Mouse (Mus musculus) right cerebral cortex, postnatal 10 days (tissue): Measurements from ENCODE around the gene Kctd21.

Experiments used
- DNase-seq, 2 experiments: peaks; one replicate each; pipeline ENCODE4 v3.0.0; 2021; ENCODE audit warnings: low spot score in 2 of 2

The Kctd21 gene

DNA sequence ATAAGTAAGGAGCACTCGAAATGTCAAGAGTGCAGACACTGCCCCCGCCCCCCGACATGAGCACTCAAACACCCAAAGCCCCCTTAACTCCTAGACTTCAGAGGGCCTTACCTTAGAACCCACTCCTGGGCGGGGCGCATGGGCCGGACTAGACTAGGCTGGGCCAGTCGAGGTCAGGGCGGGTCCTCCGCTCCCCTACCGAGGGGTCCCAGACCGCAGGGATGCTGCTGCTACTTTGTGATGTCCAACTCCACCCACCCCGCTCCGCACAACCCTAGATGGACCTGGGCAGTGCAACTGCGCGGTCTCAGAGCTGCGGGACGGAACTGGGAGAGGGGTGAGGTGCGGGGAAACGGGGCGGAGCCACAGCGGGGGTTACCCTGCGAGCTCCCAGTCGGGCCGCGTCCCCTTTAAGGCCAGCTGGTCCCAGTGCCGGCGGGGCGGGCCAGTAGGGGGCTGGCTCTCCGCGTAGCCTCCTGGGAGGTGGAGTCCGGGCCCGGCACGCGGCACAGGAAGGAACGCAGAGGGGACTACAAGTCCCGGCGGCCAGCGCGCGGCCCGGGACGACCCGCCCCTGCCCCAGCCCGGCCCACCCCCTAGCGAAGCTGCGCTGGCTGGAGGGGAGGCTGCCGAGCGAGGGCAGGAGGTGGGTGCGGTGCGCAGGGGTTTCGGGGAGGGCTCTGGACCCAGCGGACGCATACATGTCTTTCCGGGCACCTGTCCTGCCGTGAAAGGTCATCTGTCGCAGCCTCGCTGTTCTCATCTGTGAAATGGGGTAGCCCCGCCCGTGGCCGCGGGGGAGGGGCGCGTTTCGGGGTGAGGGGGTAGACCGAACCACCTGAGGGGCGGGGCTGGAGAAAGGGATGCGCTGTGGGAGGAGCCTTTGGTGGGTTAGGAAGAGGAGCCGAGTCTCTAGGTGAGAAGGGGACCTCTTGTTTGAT, at the start of gene Kctd21, which contains the start of gene Usp35:
TSS of gene Kctd21 (plus strand) at position 602 of the 941 bp plus-strand sequence.
TSS of gene Usp35 (minus strand) at position 295 of the 941 bp plus-strand sequence.
- DNase-seq: peak; percentile 97 to 98

DNA sequence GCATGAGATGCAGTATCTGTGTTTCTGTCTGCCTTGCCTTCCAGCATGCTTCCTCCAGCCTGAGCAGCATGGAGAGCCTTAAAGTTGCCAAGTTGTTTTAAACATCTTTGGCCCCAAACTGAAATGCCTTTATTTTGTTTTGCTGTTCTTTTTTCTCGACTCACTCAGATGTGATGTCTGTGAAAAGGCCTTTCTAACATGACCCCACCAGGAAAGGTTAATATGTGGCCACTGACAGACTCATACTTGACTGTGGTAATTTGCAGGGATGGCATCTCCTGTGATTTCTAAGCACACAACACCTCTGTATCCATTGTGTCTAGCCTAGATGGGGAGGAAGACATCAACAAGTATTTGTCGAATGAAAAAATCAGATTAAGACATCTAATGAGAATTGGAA, 35.1 kb upstream of the Kctd21 start:
- DNase-seq: no peak

DNA sequence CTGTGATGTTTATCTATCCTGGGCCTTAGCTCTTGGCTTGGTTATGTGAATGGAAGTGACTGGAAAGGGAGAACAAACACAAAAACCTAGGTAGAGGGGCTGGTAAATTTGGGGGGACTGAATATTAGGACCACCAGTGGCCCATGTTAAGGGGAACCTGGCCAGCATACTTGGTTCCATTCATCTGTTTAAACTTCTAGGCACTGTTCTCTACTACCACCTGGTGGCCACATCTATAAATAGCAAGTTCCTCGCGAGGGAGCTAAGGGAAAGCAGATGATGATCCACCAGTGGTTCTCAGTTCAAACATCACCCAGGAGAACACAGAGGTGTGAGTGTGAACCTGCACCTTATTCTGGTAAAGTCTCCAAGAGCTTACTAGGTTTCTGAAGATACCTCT, 34.7 kb upstream of the Kctd21 start:
- peak; percentile 76 to 79 for DNase-seq

DNA sequence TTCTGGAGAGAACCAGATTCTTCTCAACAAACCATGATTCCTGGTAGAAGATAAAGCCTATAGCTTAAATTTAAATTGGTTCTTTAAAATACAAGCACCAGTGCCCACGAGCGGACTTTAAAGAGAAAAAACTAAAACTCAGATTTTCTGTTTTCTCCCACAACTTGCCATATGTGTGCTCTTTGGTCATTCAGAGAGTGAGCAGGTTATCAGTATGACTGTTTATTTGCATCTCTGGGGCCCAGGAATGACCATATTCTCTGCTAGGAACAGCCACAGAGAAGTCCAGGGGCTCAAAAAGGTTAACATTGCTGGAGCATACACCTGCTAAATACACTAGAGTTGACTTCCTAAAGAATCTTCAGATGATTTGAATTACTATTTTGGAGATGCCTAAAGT, 33.8 kb upstream of the Kctd21 start:
- DNase-seq: no peak

DNA sequence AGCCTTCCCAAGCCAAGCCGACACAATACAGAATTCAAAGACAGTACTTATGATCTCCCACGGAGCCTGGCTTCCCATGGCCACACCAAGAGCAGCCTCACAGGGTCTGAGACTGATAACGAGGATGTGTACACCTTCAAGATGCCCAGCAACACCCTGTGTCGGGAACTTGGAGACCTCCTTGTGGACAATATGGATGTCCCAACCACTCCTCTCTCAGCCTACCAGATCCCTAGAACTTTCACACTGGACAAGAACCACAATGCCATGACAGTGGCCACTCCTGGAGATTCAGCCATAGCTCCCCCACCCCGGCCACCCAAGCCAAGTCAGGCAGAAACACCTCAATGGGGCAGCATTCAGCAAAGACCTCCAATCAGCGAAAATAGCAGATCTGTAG, 33.2 kb upstream of the Kctd21 start:
- peak in 1 of 2 experiments; percentile 13 for DNase-seq

DNA sequence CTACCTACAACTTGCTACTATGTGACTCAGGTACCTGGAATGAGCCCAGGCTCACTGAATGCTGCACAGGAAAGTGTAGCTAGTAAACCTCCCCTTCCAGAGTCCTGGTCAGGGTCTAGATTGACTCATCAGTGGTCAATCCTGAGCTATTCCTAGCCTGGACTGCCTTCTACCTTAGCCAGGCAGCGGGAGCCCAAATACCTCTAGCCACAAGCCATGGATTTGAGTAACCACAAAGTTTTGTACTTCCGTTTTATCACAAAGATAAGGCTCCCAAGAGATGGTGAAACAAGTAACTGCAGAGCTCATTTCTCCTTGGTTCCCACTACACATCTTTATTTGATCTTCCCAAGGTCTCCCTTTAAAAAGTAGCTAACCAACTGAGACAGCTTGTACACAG, 31.2 kb upstream of the Kctd21 start:
- no peak for DNase-seq

DNA sequence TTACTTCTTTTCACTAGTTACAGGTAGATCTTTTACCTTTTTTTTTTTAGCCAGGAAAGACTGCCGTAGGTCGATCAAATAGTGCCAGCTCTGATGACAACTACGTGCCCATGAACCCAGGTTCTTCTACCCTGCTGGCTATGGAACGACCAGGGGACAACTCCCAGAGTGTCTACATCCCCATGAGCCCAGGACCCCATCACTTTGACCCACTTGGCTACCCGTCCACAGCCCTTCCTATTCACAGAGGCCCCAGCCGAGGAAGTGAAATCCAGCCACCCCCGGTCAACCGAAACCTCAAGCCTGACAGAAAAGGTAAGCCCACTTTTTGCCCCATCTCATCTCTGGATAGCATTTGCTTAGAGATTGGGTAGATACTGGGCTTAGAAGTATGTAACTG, 30.8 kb upstream of the Kctd21 start:
- DNase-seq: peak in 1 of 2 experiments; percentile 18

DNA sequence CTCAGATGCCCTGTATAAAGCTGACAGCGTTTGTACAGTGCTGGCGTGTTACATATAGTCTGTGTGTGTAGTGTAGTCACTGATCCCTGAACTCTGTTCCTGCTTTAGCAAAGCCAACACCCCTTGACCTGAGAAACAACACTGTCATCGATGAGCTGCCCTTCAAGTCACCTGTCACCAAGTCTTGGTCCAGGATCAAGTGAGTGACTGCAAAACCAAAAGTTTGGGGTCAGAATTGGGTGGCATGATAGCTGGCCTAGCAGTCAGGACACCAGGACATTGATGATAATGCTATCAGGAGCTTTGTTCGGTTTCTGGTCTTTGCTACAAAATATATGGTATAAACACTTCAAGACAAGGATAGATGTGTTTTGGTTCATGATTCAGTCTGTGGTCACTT, 29.9 kb upstream of the Kctd21 start:
- peak in 1 of 2 experiments; percentile 15 for DNase-seq

DNA sequence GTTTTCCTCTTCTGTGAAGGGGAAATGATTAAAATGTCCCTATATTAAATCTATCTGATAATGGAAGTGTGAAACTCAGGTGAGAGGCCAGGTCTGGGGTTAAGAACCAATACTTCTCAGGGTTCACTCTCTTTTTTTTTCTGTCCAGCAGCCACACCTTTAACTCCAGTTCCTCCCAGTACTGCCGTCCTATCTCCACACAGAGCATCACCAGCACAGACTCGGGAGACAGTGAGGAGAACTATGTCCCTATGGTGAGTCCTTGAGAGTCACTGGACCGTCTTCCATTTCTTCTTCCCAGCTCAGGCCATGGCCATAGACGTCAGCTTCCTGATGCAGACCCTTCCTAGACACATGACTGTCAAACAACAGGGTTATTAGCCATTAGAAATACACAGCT, 29.3 kb upstream of the Kctd21 start:
- no peak for DNase-seq

DNA sequence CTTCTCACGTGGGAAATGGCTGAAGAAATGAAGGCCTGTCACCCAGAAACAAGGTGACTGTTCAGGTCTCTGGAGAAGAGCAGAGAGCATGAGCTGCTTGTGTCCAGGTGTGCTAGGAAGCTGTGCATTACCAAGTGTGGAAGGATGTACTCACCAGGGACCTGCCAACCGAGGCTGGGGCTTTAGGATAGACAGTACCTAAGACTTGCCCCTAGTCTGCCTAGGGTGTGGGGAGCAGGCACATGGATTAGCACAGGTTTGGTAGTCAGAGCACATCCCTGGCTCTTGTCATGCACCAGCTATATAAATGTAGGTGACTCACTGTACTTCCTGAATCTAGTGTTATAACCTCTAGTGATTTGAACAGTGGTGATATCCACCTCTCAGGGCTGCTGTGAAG, 28.5 kb upstream of the Kctd21 start:
- DNase-seq: no peak

DNA sequence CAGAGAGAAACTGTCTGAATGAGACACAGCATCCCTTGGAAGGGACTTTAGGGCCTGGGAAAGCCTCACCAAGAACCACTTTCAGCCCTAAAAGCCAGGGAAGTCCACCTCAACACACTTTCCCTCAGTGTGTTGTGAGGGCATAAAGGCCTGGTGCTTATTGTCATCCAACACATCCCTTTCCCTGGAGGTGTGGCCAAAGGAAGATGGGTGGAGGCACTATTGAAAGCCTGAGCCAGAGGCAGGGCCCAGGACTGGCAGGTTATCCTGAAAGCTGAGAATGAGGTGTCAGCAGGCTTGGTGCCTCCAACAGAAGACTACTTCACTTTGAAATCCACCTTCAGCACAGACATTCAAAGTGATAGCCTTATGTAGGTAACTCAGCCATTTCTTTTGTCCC, 27.7 kb upstream of the Kctd21 start:
- DNase-seq: no peak

DNA sequence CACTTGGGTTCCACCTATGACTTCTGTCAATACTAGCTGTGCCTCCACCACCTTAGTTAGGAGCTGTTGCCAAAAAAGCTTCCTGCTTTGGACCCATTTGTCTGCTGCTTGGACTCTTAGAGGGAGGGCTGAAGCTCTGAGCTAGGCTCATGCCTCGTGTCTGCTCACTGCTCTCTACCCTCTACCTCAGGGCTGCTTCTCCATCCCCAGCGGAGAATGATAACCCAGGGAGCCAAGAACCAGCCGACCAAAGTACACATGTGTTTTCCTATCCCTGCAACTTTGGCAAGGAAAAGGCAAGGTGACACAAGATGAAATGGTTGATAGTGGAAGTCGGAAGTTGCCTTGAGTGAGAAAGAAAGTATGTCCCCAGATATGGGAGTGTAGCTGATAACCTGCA, 26.9 kb upstream of the Kctd21 start:
- DNase-seq: no peak

DNA sequence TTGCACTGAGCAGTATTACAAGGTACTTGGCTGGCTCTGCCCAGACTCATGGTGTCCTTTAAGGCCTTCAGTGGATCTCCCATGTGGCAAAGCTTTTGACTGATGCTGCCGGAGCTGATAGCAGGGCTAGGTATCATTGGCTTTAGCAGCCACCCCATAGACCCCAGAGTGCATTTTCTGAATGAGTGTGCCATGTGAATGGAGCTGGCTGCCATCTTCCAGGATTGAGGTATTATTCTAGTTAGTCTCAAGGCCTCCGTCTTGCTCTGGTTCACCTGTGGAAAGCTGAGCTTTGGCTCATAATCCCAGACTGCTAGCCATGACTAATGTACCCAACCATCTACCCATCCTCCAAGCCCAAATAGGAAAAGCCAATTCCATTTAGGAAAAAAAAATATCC, 25.3 kb upstream of the Kctd21 start:
- no peak for DNase-seq

DNA sequence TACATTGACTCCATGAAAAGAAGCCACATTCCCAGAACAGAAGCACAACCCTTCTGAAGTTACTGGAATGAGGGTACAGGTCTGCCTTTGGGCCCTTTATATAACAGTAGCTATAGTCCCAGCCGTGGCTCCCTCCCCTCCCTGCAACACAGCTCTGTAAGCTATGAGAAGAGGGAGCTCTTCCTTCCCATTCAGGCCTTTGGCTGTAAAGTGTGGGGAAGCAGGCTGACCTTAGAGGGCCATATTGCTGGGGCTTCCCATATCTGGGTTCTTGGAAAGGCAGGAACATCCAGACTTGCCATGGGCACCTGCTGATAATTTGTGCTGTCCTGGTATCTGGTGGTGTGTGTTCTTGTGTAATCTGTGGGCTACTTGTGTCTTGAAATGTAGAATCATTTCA, 24.6 kb upstream of the Kctd21 start:
- DNase-seq: peak in 1 of 2 experiments; percentile 13

DNA sequence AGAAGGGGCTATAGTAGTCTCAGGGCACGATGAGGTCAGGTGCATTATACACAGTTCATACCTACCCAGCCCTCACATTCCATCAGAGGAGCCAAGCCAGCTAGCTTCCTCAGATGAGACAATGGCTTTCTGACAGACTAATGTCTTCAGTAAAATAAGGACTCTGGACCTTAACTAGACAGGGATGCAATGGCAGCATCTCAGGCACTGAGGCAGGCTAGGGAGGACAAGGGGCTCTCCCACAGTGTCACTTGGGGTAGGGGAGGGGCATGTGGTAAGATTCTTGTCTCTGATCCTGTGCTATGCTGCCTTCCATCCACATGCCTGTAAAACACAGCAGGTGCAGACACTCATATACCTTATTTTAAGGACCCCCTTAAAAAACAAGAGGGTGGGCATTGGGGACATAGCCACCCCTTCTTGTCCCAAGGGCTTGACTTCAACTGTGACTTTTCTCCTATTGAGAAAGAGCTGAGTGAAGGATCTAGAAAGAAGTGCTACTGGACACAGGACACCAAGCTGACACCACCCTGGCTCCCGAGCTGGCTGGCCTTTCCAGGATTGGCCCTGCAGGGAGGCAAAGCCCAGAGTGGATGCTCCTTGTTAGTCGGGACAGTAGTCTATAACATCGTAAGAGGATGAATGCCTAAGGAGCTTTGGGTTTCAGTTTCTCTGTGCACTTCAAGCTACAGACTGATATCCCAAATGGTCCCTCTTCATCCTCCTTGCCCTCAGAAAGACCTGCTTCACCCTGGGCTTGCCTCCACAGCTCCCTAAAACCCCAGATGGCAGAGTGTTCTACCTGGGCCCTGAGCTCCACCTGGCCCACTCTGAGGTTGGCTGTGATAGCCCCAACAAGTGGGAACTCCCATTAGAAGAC, 22.4 kb upstream of the Kctd21 start:
- peak; percentile 7 to 15 for DNase-seq

DNA sequence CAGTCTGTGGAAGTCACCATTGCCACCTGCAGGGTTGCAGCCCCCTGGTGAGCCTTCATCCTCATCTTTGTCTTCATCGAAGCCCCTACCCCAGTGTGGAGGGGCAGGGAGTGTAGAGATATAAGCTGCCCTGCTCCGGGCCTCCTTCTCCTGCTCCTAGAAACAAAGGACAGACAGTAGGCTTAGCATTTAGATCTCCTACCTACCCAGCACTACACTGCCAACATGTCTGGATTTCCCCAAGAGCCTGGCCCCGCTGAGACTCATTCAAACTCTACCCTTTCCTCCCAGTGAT, 21.8 kb upstream of the Kctd21 start:
- peak; percentile 13 to 14 for DNase-seq

DNA sequence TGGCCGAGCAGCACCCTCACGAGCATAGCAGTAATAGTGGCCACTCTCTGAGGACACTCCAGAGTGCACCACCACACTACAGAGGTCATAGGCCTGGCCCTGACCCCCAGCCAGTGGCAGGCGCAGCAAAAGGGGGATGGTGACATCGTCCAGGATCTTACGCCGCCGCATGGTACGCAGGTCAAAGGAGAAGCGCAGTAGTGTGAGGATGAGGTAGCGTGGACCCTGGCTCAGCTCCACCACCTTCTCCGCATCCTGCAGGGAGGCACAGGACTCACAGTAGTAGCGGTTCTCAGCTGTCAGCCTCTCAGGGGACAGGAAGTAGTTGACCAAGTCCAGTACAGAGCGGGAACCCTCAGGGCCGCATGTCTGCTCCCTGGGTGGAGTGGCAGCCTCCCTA, 20.5 kb upstream of the Kctd21 start:
- peak in 1 of 2 experiments; percentile 21 for DNase-seq

DNA sequence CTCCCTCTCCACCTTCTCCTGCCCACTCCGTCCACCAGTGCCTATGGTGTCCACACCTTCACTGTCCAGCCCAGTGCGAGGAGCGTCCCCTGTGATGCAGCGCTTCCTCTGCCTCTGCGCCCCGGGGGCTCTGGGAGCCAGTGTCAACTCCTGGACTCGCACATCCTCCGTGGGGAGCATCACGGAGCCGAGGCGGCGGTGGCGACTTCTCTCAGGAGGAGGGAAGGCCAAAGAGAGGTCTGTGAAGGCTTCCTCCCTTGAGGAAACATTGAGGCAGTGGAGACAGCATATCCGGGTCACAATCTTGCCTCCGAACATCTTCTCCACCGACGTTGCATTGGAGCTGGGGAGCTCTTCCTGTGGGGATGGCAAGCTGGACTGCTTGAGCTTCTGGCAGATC, 19.9 kb upstream of the Kctd21 start:
- DNase-seq: peak in 1 of 2 experiments; percentile 20

DNA sequence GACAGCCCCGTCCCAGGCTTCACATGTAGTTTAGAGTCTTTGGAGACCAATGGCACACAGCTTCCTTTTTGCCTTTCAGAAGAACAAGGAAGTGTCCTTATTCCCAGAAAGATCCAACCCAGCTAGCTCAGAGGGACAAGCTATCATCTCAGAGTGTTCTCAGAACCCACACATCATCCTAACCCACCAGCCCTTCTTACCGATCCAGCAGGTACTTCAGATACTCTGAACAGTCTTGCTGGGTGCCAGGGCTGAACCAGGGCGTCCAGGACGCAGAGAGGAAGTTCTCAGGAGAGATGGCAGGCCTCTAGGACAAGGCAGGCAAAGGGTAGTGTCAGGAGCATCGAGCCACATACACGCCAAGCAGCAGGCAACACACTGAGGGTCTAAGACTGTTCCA, 19.3 kb upstream of the Kctd21 start:
- peak in 1 of 2 experiments; percentile 9 for DNase-seq

DNA sequence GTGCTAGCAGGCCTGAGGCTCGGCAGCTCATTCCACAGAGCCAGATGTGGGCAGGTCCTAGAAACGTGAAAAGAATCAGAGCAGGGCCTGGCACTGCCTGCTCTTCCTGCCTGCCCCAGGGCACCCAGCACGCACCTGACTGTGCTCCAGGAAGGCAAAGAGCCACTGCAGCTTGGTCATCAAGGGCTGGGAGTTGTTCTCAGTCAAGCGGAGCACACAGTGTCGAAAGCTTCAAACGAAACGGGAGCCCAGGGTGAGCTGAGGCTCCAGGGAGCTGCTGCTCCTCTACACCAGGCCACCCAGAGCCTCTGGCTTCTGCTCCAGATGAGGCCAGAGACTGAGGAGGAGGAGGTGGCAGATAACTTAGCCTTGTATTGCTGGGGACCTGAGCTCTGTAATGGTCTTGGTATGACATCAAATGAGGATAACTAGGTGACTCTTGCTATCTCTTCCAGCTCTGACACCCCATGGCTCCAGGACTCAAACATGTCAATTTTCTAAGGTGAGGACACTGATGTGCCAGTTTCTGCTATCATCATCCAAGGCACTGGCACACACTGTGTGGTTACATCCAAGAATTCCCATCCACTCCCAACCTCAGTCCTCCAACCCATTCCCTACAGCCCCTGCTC, 18.6 kb upstream of the Kctd21 start:
- DNase-seq: peak in 1 of 2 experiments; percentile 12

DNA sequence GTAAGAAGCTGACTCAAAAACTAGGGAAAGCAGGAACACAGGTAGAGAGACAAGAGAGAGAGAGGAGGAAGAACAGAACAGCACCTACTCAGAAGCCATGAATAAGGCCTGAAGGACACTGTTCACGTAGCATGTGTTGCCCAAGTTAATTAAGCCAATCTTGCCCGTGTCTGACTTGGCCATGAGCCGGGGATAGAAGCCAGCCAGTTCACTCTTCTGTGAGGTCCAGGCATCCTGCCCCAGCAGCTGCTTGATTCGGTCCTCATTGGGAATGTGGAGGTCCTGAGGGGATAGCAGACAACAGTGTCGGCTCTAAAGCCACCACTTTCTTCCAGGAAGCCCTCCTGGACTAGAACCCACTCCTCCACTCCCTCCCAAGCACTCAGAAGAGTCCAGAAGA, 17.5 kb upstream of the Kctd21 start:
- no peak for DNase-seq

DNA sequence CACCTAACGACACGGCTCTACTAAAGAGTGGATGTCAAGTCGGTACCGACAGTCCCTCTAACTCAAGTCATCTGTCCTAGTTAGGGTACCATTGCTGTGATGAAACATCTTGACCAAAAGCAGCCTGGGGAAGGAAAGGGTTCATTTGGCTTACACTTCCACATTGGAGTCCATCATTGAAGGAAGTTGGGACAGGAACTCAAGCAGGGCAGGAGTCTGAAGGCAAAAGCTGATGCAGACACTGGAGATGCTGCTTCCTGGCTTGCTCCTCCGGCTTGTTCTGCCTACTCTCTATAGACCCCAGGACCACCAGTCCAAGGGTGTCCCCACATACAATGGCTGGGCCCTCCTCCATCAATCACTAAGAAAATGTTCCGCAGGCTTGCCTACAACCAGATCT, 16.5 kb upstream of the Kctd21 start:
- DNase-seq: no peak
